Mouse (Mus musculus) adrenal gland, postnatal 14 days (tissue): Measurements from ENCODE around the gene Scd2. TPM values are rescaled to one million over a fixed set of nuclear protein-coding genes. Genes with fewer than 3 reads are reported as not detected.
"Not testable (repeated sequence)": the region's sequence is repeated elsewhere in the genome, so short reads cannot be mapped to it uniquely, and the experiment has no call there.

Experiments used
- DNase-seq: peaks from one replicate; pipeline ENCODE4 v3.0.0; 2021; ENCODE audit warnings: mixed read lengths
- total RNA-seq: library from RNA; stranded (reverse); gene quantifications from 2 replicates; pipeline ENCODE4 v1.2.3, GENCODE M21; 2021

Scd2 gene
- total RNA-seq, 1 experiment from 2014 or later, result 408 TPM

- DNase-seq, result no peak
These were observed 25.9 kb upstream of the Scd2 start for GRCm38 (mm10) chr19:44267499-44268002.

GRCm38 (mm10) chr19:44273711-44274110 lies 19.8 kb upstream of the Scd2 start:
- no peak for DNase-seq

- DNase-seq, result no peak
These were observed 19.0 kb upstream of the Scd2 start for GRCm38 (mm10) chr19:44274452-44274851.

GRCm38 (mm10) chr19:44275418-44275817 lies 18.1 kb upstream of the Scd2 start:
- no peak for DNase-seq

GRCm38 (mm10) chr19:44276861-44277260 lies 16.6 kb upstream of the Scd2 start:
- no peak for DNase-seq

GRCm38 (mm10) chr19:44277931-44278330 lies 15.5 kb upstream of the Scd2 start:
- DNase-seq, result peak; percentile 44

DNA sequence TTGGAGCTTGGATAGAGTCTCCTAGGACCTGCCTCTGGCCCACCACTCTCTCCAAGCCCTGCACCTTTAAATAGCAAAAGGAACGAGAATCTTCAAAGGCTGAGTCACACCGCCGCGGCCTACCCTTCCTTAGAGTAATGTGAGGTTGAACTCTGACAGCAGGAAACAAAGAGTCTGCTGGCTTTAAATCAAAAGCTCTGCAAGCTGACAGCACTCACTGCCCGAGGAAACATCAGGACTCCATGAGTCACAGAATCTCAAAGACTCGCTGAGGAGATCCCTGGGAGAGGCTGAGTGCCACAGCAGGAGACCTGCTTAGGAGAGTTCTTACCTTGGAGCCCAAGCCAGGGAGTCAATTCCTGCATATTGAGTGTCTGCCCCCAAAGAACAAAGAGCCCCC lies 12.7 kb upstream of the Scd2 start:
- peak; percentile 89 for DNase-seq

- DNase-seq, result not testable (repeated sequence)
These were observed 11.5 kb upstream of the Scd2 start for GRCm38 (mm10) chr19:44281825-44282447.

DNA sequence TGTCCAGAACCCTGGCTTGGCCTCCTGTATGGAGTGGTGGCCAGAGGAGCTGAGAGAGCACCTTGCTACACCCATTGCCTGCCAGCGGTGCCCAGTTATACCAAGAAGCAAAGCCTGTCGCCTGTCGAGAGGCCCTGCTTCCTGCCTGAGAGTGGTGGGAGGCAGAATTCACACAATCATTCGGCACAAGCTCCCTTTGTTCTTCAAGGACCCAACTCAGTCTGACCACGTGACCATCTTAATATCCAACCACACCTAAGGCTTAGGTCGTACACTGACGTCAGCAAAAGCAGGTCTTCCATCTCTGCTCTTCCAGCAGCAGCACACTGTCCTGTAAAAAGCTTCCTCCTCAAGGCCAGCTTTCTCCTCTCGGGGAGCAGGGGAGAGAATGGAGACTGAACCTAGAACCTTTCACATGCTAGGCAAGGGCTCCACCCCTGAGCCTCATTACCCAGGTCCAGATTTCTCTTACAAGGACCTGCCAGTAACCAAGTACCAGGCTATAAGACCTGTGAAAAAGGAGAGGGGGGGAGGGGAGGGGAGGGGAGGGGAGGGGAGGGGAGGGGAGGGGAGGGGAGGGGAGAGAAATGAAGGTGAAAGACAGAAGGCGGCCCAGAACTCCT lies 10.8 kb upstream of the Scd2 start:
- no peak for DNase-seq

DNA sequence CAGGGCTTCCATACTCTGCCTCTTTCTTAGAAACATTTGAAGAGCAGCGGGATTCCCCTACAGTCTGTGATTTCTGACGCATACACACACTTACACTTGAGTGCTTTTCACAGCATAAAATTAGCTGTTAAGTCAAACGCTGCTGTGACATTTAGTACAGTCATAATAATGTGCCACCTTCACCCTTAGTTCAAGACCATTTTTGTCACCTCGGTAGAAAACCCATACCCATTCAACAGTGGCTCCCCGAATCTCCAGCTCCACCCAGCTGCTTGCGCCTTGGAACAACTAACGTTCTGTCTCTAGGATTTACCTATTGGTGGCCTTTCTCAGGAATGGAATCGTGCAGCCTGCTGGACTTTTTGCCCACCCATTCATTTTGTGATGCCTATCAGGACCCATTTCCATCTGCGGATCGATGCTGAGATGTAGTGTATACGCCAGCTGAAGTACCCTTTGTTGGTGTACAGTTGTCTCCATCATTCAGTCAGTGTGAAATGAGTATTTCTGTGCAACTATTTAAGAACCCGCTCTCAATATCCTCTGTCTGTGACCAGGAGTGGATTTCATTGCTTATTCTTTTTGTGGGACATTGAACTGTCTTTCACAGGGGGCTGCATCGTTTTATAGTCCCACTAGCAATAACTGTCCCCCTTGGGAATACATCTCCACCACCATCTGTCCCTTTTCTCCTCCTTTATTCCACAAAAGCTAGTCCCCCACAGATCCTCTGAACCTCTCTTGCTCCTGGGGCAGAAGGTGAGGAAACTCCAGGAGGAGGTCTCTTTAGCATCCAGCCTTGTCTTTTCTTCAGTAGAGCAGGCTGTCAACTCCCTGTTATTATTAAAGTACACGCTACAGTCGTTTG lies 10.1 kb upstream of the Scd2 start:
- no peak for DNase-seq

DNA sequence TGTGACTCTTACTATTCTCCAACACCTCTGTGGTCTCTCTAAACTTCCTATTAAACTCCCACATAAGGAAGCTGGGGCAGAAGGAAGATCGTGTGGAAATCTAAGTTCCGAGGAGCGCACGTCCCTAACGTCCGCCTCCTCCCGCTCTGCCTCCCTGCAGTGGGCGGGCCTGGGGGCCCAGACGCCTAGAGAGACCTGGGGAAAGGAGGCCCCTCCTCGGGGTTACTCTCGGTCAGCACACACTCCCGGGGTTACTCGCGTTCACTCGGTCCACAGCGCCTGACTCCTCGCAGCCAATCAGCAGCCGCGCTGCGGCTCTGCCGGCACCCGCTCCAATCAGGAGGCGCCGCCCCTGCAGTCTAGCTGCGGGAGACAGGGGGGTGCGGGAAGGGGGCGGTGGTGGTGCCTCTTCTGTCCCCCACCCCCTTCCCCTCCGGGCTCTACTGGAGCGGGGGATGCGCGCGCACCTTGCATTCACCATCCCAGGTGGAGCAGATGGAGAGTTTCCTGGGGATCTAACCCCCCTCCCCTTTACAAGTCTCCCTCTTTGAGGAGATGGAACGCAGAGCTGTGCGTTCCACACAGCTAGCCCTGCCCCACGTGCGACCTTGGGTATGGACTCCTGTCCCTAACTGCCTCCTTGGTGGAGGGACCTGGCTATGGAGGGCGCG lies 9.3 kb upstream of the Scd2 start:
- peak; percentile 97 for DNase-seq

GRCm38 (mm10) chr19:44284723-44285122 lies 8.8 kb upstream of the Scd2 start:
- peak; percentile 64 for DNase-seq

DNA sequence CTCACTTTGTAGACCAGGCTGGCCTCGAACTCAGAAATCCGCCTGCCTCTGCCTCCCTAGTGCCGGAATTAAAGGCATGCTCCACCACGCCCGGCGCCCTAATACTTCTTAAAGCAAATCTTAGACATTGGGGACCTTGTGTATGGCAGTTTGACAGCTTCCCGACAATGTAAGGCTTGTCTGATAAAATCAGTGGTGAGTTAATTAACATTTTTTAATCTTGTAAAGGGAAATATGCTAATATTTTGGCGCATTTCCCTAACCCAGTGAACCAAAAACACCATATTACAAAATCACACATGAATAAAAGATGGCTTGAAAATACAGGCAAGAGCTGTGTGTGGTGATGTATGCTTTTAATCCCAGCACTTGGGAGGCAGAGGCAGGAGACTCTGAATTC lies 7.9 kb upstream of the Scd2 start:
- DNase-seq, result no peak

GRCm38 (mm10) chr19:44286109-44286508 lies 7.4 kb upstream of the Scd2 start:
- DNase-seq, result no peak

- DNase-seq, result no peak
These were observed 5.9 kb upstream of the Scd2 start for GRCm38 (mm10) chr19:44287415-44288110.

DNA sequence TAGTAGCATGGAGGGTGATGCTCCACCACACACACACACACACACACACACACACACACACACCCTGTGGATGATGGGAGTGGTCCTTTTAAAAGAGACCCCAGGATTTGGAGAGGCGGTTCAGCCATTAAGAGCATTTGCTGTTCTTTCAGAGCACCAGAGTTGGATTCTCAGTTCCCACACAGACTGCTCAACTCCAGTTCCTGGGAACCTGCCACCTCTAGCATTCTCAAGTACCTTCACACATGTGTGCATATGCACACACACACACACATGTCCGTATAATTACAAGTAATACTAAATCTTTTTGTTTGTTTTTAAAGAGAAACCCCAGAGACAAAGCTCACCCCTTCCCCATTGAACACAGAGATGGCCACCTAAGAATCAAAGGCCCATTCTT lies 1.4 kb upstream of the Scd2 start:
- no peak for DNase-seq

DNA sequence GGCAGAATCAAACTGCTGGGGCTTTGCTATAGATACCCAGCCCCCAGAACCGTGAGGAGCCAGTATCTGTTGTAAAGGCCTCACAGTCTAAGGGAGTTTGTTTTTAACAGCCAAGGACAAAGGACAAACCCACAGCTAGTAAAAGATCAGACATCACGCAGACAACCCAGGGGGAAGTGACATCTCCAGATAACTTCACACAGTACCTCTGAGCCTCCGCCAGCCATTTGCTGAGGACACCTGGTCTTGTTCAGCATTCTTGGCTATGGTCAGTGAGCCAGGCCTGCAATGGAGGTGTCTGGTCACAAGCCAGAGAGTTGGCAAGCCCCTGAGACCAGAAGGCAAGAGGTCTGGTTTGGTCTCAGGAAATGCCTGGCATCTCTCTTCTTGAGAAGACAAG lies 991 bp upstream of the Scd2 start:
- no peak for DNase-seq

DNA sequence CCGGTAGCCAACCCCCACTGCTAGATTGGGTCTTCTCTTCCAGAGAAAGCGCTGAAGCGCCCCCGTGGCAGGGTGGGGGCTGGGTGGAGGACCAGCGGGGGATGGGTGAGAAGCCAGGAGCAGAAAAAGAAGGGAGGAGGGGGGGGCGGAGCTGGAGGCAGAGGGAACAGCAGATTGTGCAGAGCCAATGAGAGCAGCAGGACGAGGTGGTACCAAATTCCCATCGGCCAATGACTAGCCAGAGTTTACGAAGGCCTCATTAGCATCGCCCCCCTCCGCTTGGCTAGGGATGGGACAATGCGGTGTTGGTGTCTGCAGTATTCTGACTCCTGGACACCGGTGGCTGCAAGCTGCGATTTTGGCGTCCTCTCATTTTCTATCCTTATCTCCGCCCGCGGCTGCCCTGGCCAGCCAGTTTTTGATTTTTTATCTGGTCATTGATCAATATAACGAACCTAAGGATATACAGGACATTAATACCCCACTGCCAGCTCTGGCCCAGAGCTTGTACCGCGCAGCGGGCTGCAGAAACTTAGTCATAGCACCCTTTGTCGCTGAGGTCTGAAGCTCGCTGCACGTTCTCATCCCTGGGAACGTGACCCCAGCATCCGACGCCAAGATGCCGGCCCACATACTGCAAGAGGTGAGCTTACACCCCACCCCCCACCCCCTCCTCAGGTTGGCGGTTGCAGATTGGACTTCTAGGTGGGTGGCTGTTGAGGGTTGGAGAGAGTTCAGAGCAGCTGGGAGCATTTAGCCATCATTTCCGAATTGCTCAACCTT lies 486 bp downstream of the Scd2 start:
- DNase-seq, result peak; percentile 94

DNA sequence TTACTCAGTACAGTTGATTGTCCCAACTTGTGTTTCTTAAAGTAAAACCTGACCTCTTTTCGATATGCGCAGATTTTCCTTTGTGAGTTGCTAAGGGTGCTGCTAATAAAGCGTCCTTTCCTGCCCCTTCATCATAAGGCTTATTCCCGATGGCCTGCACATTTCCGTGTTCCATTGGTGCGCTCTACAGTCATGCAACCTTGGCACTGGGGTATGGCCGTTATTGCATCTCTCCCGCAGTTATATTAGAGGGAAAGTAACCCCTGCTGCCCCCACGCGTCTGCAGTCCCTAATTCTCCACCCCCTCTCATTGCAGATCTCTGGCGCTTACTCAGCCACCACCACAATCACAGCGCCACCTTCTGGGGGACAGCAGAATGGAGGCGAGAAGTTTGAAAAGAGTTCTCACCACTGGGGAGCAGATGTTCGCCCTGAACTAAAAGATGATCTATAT lies 1.1 kb downstream of the Scd2 start:
- peak; percentile 95 for DNase-seq

DNA sequence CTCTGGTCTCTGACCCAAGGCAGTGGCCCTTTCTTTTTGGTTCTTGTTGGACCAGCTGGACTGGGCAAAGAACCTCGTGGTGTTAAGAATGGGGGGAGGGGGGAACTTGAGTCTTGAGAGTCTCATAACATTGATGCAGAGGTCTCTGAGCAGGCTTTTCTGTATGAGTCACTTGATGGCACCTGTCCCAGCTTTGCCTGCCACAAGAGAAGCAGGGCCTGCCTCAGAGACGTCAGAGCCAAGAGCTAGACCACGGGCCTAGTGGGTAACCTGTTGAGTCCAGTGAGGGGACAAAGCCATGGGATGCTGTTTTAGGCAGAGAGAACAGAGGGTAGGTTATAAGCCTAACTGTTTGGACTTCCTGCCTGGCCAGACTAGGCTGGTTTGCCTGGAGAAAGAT lies 1.8 kb downstream of the Scd2 start:
- peak; percentile 72 for DNase-seq

- DNase-seq, result peak; percentile 95
These were observed 2.3 kb downstream of the Scd2 start for GRCm38 (mm10) chr19:44295741-44296140.
